Comparison of ENCODE assay signal across 9 mouse cellular contexts in the genomic region with DNA sequence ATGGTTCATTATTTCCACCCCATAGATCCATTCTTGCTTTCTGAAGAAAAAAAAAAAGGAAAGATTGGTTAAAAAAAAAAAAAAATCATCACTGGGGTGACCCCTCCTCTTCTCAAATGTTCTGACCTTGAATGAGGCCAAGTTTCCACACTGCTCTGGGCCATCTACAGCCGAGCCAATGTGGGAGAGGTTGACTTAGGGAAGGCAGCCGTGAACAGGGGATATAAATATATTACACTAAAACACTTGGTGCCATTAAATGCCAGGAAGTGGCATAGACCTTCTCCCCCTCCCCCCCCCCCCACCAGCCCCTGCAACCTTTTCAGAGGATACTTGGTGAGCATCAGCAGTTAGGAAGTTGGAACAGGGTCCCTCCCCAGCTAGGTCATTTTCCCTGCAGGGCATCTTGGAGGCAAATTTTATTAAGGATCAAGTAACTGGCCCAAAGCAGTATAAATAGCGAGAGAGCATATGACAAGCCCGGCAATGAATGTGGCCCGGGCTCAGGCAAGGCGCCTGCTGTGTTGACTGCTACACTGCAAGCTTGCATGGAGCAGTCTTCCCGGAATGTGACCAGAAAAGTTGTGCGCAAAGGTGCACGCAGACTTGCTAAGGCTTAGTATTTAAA.
DNase-seq lines count a peak whose midpoint lies in the region; ATAC-seq and TF ChIP-seq lines count a peak whose summit lies in the region.
"Had no signal": no experiment of that assay in that cellular context is flagged by ENCODE, and none has a peak within 500 bp of the region (broad histone marks: within the 10 kb centered on the region; RNA-seq: fewer than 3 reads in every experiment).

No protein-coding gene starts in this region.

- H3K27me3 ChIP-seq in heart, adult 2 months (ENCODE audit: control insufficient read depth, insufficient read depth, low read length): no peaks in the 10 kb centered on the region
- H3K27me3 ChIP-seq in limb, embryonic 13.5 days: no peaks in the 10 kb centered on the region
- H3K27me3 ChIP-seq in forebrain, embryonic 15.5 days: no peaks in the 10 kb centered on the region
- H3K27me3 ChIP-seq: hindbrain, embryonic 13.5 days had no signal

- 43% methylated on average over 9 of the region's 9 CpGs for WGBS in heart, adult 2 months
- 32% methylated on average over 9 of the region's 9 CpGs for WGBS in limb, embryonic 13.5 days
- WGBS in forebrain, embryonic 15.5 days: 80% methylated on average over 9 of the region's 9 CpGs

- peak; percentile 85 for ATAC-seq in limb, embryonic 13.5 days (ENCODE audit: low FRiP score, low read depth)
- no peak for ATAC-seq in forebrain, embryonic 15.5 days (replicated peaks)

- H3K36me3 ChIP-seq in heart, adult 2 months (ENCODE audit: control insufficient read depth, insufficient read depth, low read length): no peaks in the 10 kb centered on the region
- H3K36me3 ChIP-seq in limb, embryonic 13.5 days: no peaks in the 10 kb centered on the region
- no peaks in the 10 kb centered on the region for H3K36me3 ChIP-seq in forebrain, embryonic 15.5 days
- H3K36me3 ChIP-seq: hindbrain, embryonic 13.5 days had no signal

- H3K4me3 ChIP-seq in heart, adult 2 months: no peak overlapping the region
- no peak overlapping the region for H3K4me3 ChIP-seq in limb, embryonic 13.5 days
- no peak overlapping the region for H3K4me3 ChIP-seq in forebrain, embryonic 15.5 days
- H3K4me3 ChIP-seq: hindbrain, embryonic 13.5 days had no signal

- TF ChIP-seq POLR2A in heart, adult 2 months (IDR thresholded peaks at IDR 0.05; ENCODE audit: insufficient read depth, low read depth, low read length): no peak

- no peaks in the 10 kb centered on the region for H3K9me3 ChIP-seq in limb, embryonic 13.5 days
- no peaks in the 10 kb centered on the region for H3K9me3 ChIP-seq in forebrain, embryonic 15.5 days
- H3K9me3 ChIP-seq: hindbrain, embryonic 13.5 days had no signal

- intact Hi-C loops in heart, adult 2 months (cut with DNase I): loop anchor here (2.0 to 5.0 kb wide), 4 partner anchors 51 to 211 kb away; no protein-coding TSS in a partner anchor

- no peaks in the 10 kb centered on the region for H3K79me2 ChIP-seq in heart, adult 2 months (replicated peaks; ENCODE audit: control insufficient read depth, insufficient read depth, low read length)

- H3K27ac ChIP-seq in heart, adult 2 months: peak overlapping the region; percentile 81
- H3K27ac ChIP-seq in limb, embryonic 13.5 days: peak overlapping the region; percentile 0; the same call in 1 of the 2 replicates
- no peak overlapping the region for H3K27ac ChIP-seq in forebrain, embryonic 15.5 days (replicated peaks)
- H3K27ac ChIP-seq: hindbrain, embryonic 13.5 days had no signal

- peak overlapping the region; percentile 33; the same call in 1 of the 2 replicates for H3K9ac ChIP-seq in heart, adult 2 months (ENCODE audit: low read depth, low read length)
- no peak overlapping the region for H3K9ac ChIP-seq in limb, embryonic 13.5 days
- no peak overlapping the region for H3K9ac ChIP-seq in forebrain, embryonic 15.5 days (replicated peaks)
- H3K9ac ChIP-seq: hindbrain, embryonic 13.5 days had no signal

- no peak for TF ChIP-seq EP300 in heart, adult 2 months (IDR thresholded peaks at IDR 0.05; ENCODE audit: insufficient read depth, low read depth, low read length)

- no peak for TF ChIP-seq CTCF in heart, adult 2 months (IDR thresholded peaks at IDR 0.05)

- peaks cover 2% of the 10 kb centered on the region; the same call in 1 of the 2 replicates for H3K4me1 ChIP-seq in heart, adult 2 months (ENCODE audit: control insufficient read depth, insufficient read depth, low read length)
- H3K4me1 ChIP-seq in limb, embryonic 13.5 days: peaks cover 34% of the 10 kb centered on the region
- no peaks in the 10 kb centered on the region for H3K4me1 ChIP-seq in forebrain, embryonic 15.5 days
- H3K4me1 ChIP-seq: hindbrain, embryonic 13.5 days had no signal

- DNase-seq in cerebellum, postnatal 36 days: peak; percentile 22 to 38
- no peak for DNase-seq in cerebellum, adult 9-10 months
- DNase-seq in heart, adult 2 months: peak; percentile 41 to 48
- DNase-seq in heart, postnatal 4 days: peak; percentile 40
- DNase-seq in ovary, postnatal 14 days (ENCODE audit: low spot score): no peak
- DNase-seq in urinary bladder, adult 18-20 months (ENCODE audit: low spot score in 2 of 2): no peak

- peak overlapping the region; percentile 14; the same call in 1 of the 2 replicates for H3K4me2 ChIP-seq in limb, embryonic 13.5 days (replicated peaks)
- no peak overlapping the region for H3K4me2 ChIP-seq in forebrain, embryonic 15.5 days (replicated peaks)
- H3K4me2 ChIP-seq: hindbrain, embryonic 13.5 days had no signal

Comparison
In these comparisons a context has a peak if more than half of its experiments do, and no peak if none do; other contexts are left out.
1. DNase-seq: peak in cerebellum, postnatal 36 days (2 of 2), heart, adult 2 months (2 of 2) and heart, postnatal 4 days (single experiment); none in cerebellum, adult 9-10 months (single experiment), ovary, postnatal 14 days (single experiment) and urinary bladder, adult 18-20 months (0 of 2).